Mouse (Mus musculus) CD8-positive naive resting alpha-beta T cell, adult 57 days (primary cell): Measurements from ENCODE around the gene Rnf168. TPM values are rescaled to one million over a fixed set of nuclear protein-coding genes. Genes with fewer than 3 reads are reported as not detected.

Source experiments
- total RNA-seq: library from RNA; stranded (reverse); gene quantifications from one replicate; pipeline ENCODE4 v1.2.4, GENCODE M21; 2023

The Rnf168 gene
- 17.2 TPM for total RNA-seq

DNA sequence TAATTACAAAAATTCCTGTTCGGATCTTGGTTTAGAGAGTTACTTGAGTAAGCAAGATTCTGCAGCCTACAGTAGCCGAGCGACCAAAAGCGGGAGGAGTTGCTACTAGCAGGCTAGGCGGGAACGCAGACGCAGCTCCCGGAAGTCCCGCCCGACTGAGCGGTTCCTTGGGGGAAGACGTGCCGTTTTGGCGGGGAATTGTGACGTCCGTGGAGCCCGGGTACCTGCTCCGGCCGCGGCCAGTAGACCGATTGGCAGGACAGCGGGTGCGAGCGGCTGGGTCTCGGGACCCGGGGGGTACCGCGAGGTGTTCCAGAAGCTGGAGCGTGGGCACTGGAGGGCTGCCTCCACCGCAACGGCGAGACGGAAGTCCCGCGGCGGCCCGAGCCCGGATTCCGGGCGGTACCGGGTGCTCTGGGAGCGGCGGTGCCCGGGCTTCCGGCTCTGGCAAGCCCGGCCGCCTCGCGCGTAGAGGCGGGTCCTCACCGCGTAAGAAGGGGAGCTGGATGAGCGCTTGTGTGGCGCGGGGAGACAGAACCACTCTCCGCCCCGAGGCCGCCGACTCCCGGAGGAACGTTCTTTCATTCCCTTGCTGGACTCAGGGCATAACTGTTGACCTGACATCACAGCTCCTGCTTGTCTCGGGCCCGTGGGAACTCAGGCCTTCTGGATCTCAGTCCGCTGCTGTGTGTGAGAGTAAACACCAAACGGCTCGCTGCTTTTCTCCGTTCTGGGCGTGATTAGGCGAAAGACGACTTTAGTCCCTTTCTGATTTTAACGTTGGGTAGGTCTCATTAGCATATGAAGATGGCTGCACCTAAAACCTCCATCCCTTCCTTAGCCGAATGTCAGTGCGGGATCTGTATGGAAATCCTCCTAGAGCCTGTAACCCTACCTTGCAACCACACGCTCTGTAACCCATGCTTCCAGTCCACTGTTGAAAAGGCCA lies at the start of gene Rnf168:
Rnf168 (plus strand) TSS at position 152 of the 949 bp plus-strand sequence.

DNA sequence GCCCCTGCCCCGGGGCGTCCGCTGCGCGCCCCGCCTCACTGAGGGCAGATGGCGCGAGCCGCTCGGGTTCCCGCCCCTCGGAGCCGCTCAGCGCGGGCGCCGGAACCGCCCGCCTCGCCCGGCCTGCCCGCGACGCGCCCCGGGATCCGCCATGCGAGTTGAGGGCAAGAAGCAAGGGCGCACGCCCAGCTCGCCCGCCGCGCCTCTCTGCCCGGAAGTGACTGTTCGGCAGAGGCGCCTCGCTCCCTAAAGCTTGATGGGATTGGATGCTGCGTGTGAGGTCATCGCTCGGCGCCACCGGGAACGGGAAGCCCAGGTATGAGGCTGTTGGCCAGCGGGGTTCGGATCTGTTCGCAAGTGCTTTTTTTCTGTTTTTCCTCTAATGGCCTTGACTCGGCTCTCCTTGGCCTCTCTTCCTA lies 30.3 kb upstream of the Rnf168 start, which contains the start of the genes Fbxo45 and Wdr53:
Fbxo45 (minus strand) TSS at position 207 of the 419 bp plus-strand sequence.
Wdr53 (plus strand) TSS at position 276 of the 419 bp plus-strand sequence.

DNA sequence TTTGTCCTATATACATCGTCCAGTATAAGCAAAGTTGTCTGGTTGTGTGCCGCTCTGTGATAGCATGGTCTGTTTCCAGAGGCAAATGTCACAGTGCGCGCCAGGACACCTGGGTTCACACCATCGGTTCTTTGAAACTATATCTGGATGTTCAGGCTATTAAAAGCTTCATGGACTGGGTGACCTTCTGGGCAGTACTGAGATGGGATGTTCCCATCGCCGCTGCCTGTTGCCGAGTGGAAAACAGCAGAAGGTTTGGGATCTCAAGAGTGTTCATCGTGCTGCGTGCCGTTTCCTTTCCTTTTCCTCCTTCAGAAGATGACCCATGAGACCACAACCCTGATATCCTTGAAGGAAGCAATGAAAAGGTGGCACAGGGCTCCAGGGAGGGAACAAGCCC lies 6.0 kb upstream of the Rnf168 start, which contains the start of gene Smco1:
Smco1 (plus strand) TSS at position 178 of the 400 bp plus-strand sequence.

DNA sequence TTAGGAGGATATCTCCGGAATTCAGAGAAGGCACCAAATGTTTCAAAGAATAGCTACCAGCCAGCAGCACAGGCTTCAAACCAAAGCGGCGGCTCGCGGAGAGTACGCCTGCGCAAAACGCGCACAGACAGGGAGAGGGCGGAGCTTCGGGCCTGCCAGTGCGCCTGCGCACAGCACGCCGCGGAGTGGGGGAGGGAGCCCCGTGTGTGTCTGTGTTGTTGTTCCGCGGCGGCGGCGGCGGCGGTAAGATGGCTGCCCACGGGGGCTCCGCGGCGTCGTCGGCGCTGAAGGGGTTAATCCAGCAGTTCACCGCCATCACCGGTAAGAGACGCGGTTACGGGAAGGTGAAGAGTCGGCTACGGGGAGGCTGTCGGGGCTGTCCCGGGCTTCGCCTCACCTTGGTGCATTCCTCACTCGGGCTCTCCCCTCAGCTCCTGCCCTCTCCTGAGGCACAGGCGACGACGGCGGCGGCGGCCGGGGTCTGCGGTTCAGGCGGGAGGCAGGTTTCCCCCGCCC lies 54.8 kb downstream of the Rnf168 start, which contains the start of gene Ubxn7:
Ubxn7 (plus strand) TSS at position 218 of the 516 bp plus-strand sequence.

Other genes with a start within 250 kb of the Rnf168 start
- 106 TPM for gene Pak2, start 198.1 kb upstream of the Rnf168 start, total RNA-seq
- 50.2 TPM for gene Pigx, start 177.7 kb upstream of the Rnf168 start, total RNA-seq
- 11.7 TPM for gene Cep19, start 177.7 kb upstream of the Rnf168 start, total RNA-seq
- gene Nrros, start 111.9 kb upstream of the Rnf168 start, total RNA-seq: 74.4 TPM
- gene Bex6, start 97.6 kb upstream of the Rnf168 start, total RNA-seq: not detected
- 7.0 TPM for gene Fbxo45, start 30.3 kb upstream of the Rnf168 start, total RNA-seq
- gene Wdr53, start 30.2 kb upstream of the Rnf168 start, total RNA-seq: 9.8 TPM
- 1.1 TPM for gene Smco1, start 6.0 kb upstream of the Rnf168 start, total RNA-seq
- 71.7 TPM for gene Ubxn7, start 54.8 kb downstream of the Rnf168 start, total RNA-seq
- gene Tm4sf19, start 123.0 kb downstream of the Rnf168 start, total RNA-seq: not detected
- 2.1 TPM for gene Tctex1d2, start 142.2 kb downstream of the Rnf168 start, total RNA-seq
- gene Pcyt1a, start 153.5 kb downstream of the Rnf168 start, total RNA-seq: 28.1 TPM
- gene Slc51a, start 210.4 kb downstream of the Rnf168 start, total RNA-seq: not detected
- gene Zdhhc19, start 218.8 kb downstream of the Rnf168 start, total RNA-seq: not detected